ENCODE assay signal across 21 mouse cellular contexts in genomic region chr17:56548605-56549105, GRCm38 (mm10). TPM values are rescaled to one million over a fixed set of nuclear protein-coding genes. Genes with fewer than 3 reads are reported as not detected.
A peak's percentile ranks its signal among the peaks of the same experiment; 100 is the strongest.
DNase-seq lines count a peak whose midpoint lies in the region; ATAC-seq and TF ChIP-seq lines count a peak whose summit lies in the region.
"Had no signal": no experiment of that assay in that cellular context is flagged by ENCODE, and none has a peak within 500 bp of the region (broad histone marks: within the 10 kb centered on the region; RNA-seq: fewer than 3 reads in every experiment).

No protein-coding gene starts in this region.

- H3K9ac ChIP-seq in hindbrain, embryonic 11.5 days (ENCODE audit: low read depth, low read length): no peak overlapping the region
- H3K9ac ChIP-seq in hindbrain, postnatal 0 days (replicated peaks; ENCODE audit: low read length): no peak overlapping the region
- no peak overlapping the region for H3K9ac ChIP-seq in neural tube, embryonic 13.5 days
- H3K9ac ChIP-seq in kidney, embryonic 16.5 days (replicated peaks; ENCODE audit: low read length): no peak overlapping the region
- H3K9ac ChIP-seq: embryonic facial prominence, embryonic 12.5 days; lung, embryonic 14.5 days had no signal

- ATAC-seq in hindbrain, embryonic 11.5 days (ENCODE audit: low FRiP score): no peak
- no peak for ATAC-seq in hindbrain, postnatal 0 days
- no peak for ATAC-seq in neural tube, embryonic 13.5 days (ENCODE audit: low read depth)
- no peak for ATAC-seq in kidney, embryonic 16.5 days (ENCODE audit: low FRiP score, low TSS enrichment)
- ATAC-seq: inflammation-experienced regulatory T-cells, adult 6 months had no signal

- no peak overlapping the region for H3K4me3 ChIP-seq in hindbrain, embryonic 11.5 days (ENCODE audit: low read depth, low read length)
- no peak overlapping the region for H3K4me3 ChIP-seq in hindbrain, postnatal 0 days (ENCODE audit: low read length)
- no peak overlapping the region for H3K4me3 ChIP-seq in neural tube, embryonic 13.5 days
- H3K4me3 ChIP-seq in kidney, embryonic 16.5 days (ENCODE audit: low read length): no peak overlapping the region
- H3K4me3 ChIP-seq: embryonic facial prominence, embryonic 12.5 days; gastrocnemius, adult 2 months; left cerebral cortex, adult 2 months; myocyte had no signal

- TF ChIP-seq CTCF in hindbrain, postnatal 0 days (IDR thresholded peaks at IDR 0.05; ENCODE audit: low read depth): no peak

- peaks cover 3% of the 10 kb centered on the region; the same call in 1 of the 2 replicates for H3K4me1 ChIP-seq in hindbrain, embryonic 11.5 days (replicated peaks; ENCODE audit: control insufficient read depth, insufficient read depth, low read length)
- peaks cover 19% of the 10 kb centered on the region for H3K4me1 ChIP-seq in hindbrain, postnatal 0 days (ENCODE audit: insufficient read depth, low read length)
- peaks cover 58% of the 10 kb centered on the region for H3K4me1 ChIP-seq in neural tube, embryonic 13.5 days (replicated peaks)
- H3K4me1 ChIP-seq in kidney, embryonic 16.5 days (ENCODE audit: insufficient read depth, low read length): no peaks in the 10 kb centered on the region

- H3K4me2 ChIP-seq in hindbrain, embryonic 11.5 days (replicated peaks; ENCODE audit: low read depth, low read length): no peak overlapping the region
- no peak overlapping the region for H3K4me2 ChIP-seq in hindbrain, postnatal 0 days (ENCODE audit: low read depth, low read length)
- no peak overlapping the region for H3K4me2 ChIP-seq in neural tube, embryonic 13.5 days
- no peak overlapping the region for H3K4me2 ChIP-seq in kidney, embryonic 16.5 days (replicated peaks; ENCODE audit: low read depth, low read length)
- H3K4me2 ChIP-seq: embryonic facial prominence, embryonic 12.5 days; lung, embryonic 14.5 days had no signal

- no peaks in the 10 kb centered on the region for H3K9me3 ChIP-seq in hindbrain, embryonic 11.5 days (ENCODE audit: control insufficient read depth, low read length)
- no peaks in the 10 kb centered on the region for H3K9me3 ChIP-seq in hindbrain, postnatal 0 days (ENCODE audit: low read length)
- 0 out of 2 replicates have a peak, but pooled peaks cover 2% of the 10 kb centered on the region for H3K9me3 ChIP-seq in neural tube, embryonic 13.5 days
- 0 out of 2 replicates have a peak, but pooled peaks cover 3% of the 10 kb centered on the region for H3K9me3 ChIP-seq in kidney, embryonic 16.5 days (ENCODE audit: low read length)
- H3K9me3 ChIP-seq: embryonic facial prominence, embryonic 12.5 days had no signal

- no peaks in the 10 kb centered on the region for H3K27me3 ChIP-seq in hindbrain, embryonic 11.5 days (ENCODE audit: control insufficient read depth, insufficient read depth, low read length)
- H3K27me3 ChIP-seq in hindbrain, postnatal 0 days (ENCODE audit: insufficient read depth, low read length): no peaks in the 10 kb centered on the region
- H3K27me3 ChIP-seq in neural tube, embryonic 13.5 days: no peaks in the 10 kb centered on the region
- H3K27me3 ChIP-seq in kidney, embryonic 16.5 days (ENCODE audit: insufficient read depth, low read length): no peaks in the 10 kb centered on the region
- H3K27me3 ChIP-seq: embryonic facial prominence, embryonic 12.5 days had no signal

- no peaks in the 10 kb centered on the region for H3K36me3 ChIP-seq in hindbrain, embryonic 11.5 days (ENCODE audit: control insufficient read depth, insufficient read depth, low read length)
- no peaks in the 10 kb centered on the region for H3K36me3 ChIP-seq in hindbrain, postnatal 0 days (ENCODE audit: insufficient read depth, low read length)
- no peaks in the 10 kb centered on the region for H3K36me3 ChIP-seq in neural tube, embryonic 13.5 days
- no peaks in the 10 kb centered on the region for H3K36me3 ChIP-seq in kidney, embryonic 16.5 days (ENCODE audit: insufficient read depth, low read length)
- H3K36me3 ChIP-seq: embryonic facial prominence, embryonic 12.5 days had no signal

- WGBS in hindbrain, embryonic 11.5 days: 45% methylated on average over 4 of the region's 4 CpGs
- 16% methylated on average over 4 of the region's 4 CpGs for WGBS in hindbrain, postnatal 0 days
- WGBS in neural tube, embryonic 13.5 days: 19% methylated on average over 4 of the region's 4 CpGs
- 63% methylated on average over 4 of the region's 4 CpGs for WGBS in kidney, embryonic 16.5 days

- peak; percentile 2 for DNase-seq in adrenal gland, postnatal 10 days
- DNase-seq in adrenal gland, postnatal 14 days: no peak
- DNase-seq in hindbrain, embryonic 11.5 days (ENCODE audit: low spot score): no peak
- no peak for DNase-seq in hindbrain, postnatal 0 days (ENCODE audit: low spot score)
- no peak for DNase-seq in neural tube, embryonic 10.5 days (ENCODE audit: extremely low spot score, low spot score)
- DNase-seq in right cerebral cortex, postnatal 25 days: no peak
- DNase-seq: adrenal gland, postnatal 25 days; gastrocnemius, adult 2 months; heart, adult 18-20 months; heart, postnatal 10 days; kidney, adult 9 months; lung, embryonic 14.5 days; thymus, adult 2 months had no signal

- H3K27ac ChIP-seq in hindbrain, embryonic 11.5 days (ENCODE audit: low read depth, low read length): peak overlapping the region; percentile 17; the same call in 1 of the 2 replicates
- no peak overlapping the region for H3K27ac ChIP-seq in hindbrain, postnatal 0 days
- peak overlapping the region; percentile 62 for H3K27ac ChIP-seq in neural tube, embryonic 13.5 days (replicated peaks)
- no peak overlapping the region for H3K27ac ChIP-seq in kidney, embryonic 16.5 days (ENCODE audit: low read length)
- H3K27ac ChIP-seq: embryonic facial prominence, embryonic 12.5 days; gastrocnemius, adult 2 months; left cerebral cortex, adult 2 months had no signal

RNA-seq across cellular contexts. Expression of gene Gm20219, which starts 5.5 kb away (rescaled TPM):
- under 1 TPM; 0.69 to 0.70 TPM for total RNA-seq in adrenal gland, postnatal 10 days (2021)
- 0.70 and 1.3 TPM in 2 replicates for total RNA-seq in adrenal gland, postnatal 14 days (2021)
- 1.0 and 1.1 TPM in 2 replicates for polyA plus RNA-seq in hindbrain, embryonic 11.5 days (2014; fragmentation: Nextera tagmentation; extraction: Ambion mirVana)
- total RNA-seq in hindbrain, postnatal 0 days (2014; rRNA removed): 0.10 and 0.54 TPM in 2 replicates
- 0.37 and 0.55 TPM in 2 replicates for polyA plus RNA-seq in hindbrain, postnatal 0 days (2015; fragmentation: Nextera tagmentation; extraction: Ambion mirVana)
- polyA plus RNA-seq in neural tube, embryonic 13.5 days (2015; fragmentation: Nextera tagmentation; extraction: Ambion mirVana): 1.0 and 1.7 TPM in 2 replicates
- 1.8 and 2.4 TPM in 2 replicates for polyA plus RNA-seq in kidney, embryonic 16.5 days (2015; fragmentation: Nextera tagmentation; extraction: Ambion mirVana)

RNA-seq across cellular contexts. Expression of gene Safb2, which starts 35.7 kb away (rescaled TPM):
- total RNA-seq in adrenal gland, postnatal 10 days (2021): 100 to 1,000 TPM in 1 of 2 experiments, 10 to 100 TPM in 1; 79.8 to 124 TPM
- total RNA-seq in adrenal gland, postnatal 14 days (2021): 112 and 141 TPM in 2 replicates
- 47.6 and 56.1 TPM in 2 replicates for polyA plus RNA-seq in hindbrain, embryonic 11.5 days (2014; fragmentation: Nextera tagmentation; extraction: Ambion mirVana)
- 34.1 and 45.2 TPM in 2 replicates for total RNA-seq in hindbrain, postnatal 0 days (2014; rRNA removed)
- polyA plus RNA-seq in hindbrain, postnatal 0 days (2015; fragmentation: Nextera tagmentation; extraction: Ambion mirVana): 48.4 and 52.5 TPM in 2 replicates
- polyA plus RNA-seq in neural tube, embryonic 13.5 days (2015; fragmentation: Nextera tagmentation; extraction: Ambion mirVana): 67.6 and 77.2 TPM in 2 replicates
- 80.2 and 86.0 TPM in 2 replicates for polyA plus RNA-seq in kidney, embryonic 16.5 days (2015; fragmentation: Nextera tagmentation; extraction: Ambion mirVana)

RNA-seq across cellular contexts. Expression of gene Safb, which starts 36.0 kb away (rescaled TPM):
- 100 to 1,000 TPM in 1 of 2 experiments, 10 to 100 TPM in 1; 92.1 to 113 TPM for total RNA-seq in adrenal gland, postnatal 10 days (2021)
- total RNA-seq in adrenal gland, postnatal 14 days (2021): 104 and 121 TPM in 2 replicates
- polyA plus RNA-seq in hindbrain, embryonic 11.5 days (2014; fragmentation: Nextera tagmentation; extraction: Ambion mirVana): 93.7 and 105 TPM in 2 replicates
- total RNA-seq in hindbrain, postnatal 0 days (2014; rRNA removed): 40.8 and 47.0 TPM in 2 replicates
- polyA plus RNA-seq in hindbrain, postnatal 0 days (2015; fragmentation: Nextera tagmentation; extraction: Ambion mirVana): 71.7 and 85.0 TPM in 2 replicates
- 104 and 136 TPM in 2 replicates for polyA plus RNA-seq in neural tube, embryonic 13.5 days (2015; fragmentation: Nextera tagmentation; extraction: Ambion mirVana)
- 123 and 133 TPM in 2 replicates for polyA plus RNA-seq in kidney, embryonic 16.5 days (2015; fragmentation: Nextera tagmentation; extraction: Ambion mirVana)

RNA-seq across cellular contexts. Expression of gene Znrf4, which starts 36.4 kb away (rescaled TPM):
- total RNA-seq in adrenal gland, postnatal 10 days (2021): not detected
- not detected in 2 replicates for total RNA-seq in adrenal gland, postnatal 14 days (2021)
- not detected in 2 replicates for polyA plus RNA-seq in hindbrain, embryonic 11.5 days (2014; fragmentation: Nextera tagmentation; extraction: Ambion mirVana)
- total RNA-seq in hindbrain, postnatal 0 days (2014; rRNA removed): not detected in 2 replicates
- not detected in 2 replicates for polyA plus RNA-seq in hindbrain, postnatal 0 days (2015; fragmentation: Nextera tagmentation; extraction: Ambion mirVana)
- not detected in 2 replicates for polyA plus RNA-seq in neural tube, embryonic 13.5 days (2015; fragmentation: Nextera tagmentation; extraction: Ambion mirVana)
- not detected in 2 replicates for polyA plus RNA-seq in kidney, embryonic 16.5 days (2015; fragmentation: Nextera tagmentation; extraction: Ambion mirVana)
- total RNA-seq: adrenal gland, postnatal 25 days; gastrocnemius, adult 2 months; heart, adult 18-20 months; heart, postnatal 10 days; left cerebral cortex, adult 2 months; megakaryocyte progenitor cell, adult 5-6 weeks had no signal
- polyA plus RNA-seq: embryonic facial prominence, embryonic 12.5 days; inflammation-experienced regulatory T-cells, adult 6 months; limb, embryonic 14.5 days; lung, embryonic 14.5 days; myocyte had no signal

Comparison
In these comparisons a context has a peak if more than half of its experiments do, and no peak if none do; other contexts are left out.
1. H3K27ac ChIP-seq: peak in hindbrain, embryonic 11.5 days (single experiment) and neural tube, embryonic 13.5 days (single experiment); none in hindbrain, postnatal 0 days (single experiment) and kidney, embryonic 16.5 days (single experiment).